Mouse (Mus musculus) adrenal gland, adult (tissue): ENCODE measurements around the gene Syde1.
A peak's percentile ranks its signal among the peaks of the same experiment; 100 is the strongest.
"Not testable (repeated sequence)": the region's sequence is repeated elsewhere in the genome, so short reads cannot be mapped to it uniquely, and the experiment has no call there.

Source experiments
- DNase-seq, 2 experiments: peaks; one replicate each; pipeline ENCODE4 v3.0.0; 2022 to 2023; ENCODE audit warnings: low spot score in 1 of 2; ENCODE audit not compliant: inconsistent age in 2 of 2

The Syde1 gene

DNA sequence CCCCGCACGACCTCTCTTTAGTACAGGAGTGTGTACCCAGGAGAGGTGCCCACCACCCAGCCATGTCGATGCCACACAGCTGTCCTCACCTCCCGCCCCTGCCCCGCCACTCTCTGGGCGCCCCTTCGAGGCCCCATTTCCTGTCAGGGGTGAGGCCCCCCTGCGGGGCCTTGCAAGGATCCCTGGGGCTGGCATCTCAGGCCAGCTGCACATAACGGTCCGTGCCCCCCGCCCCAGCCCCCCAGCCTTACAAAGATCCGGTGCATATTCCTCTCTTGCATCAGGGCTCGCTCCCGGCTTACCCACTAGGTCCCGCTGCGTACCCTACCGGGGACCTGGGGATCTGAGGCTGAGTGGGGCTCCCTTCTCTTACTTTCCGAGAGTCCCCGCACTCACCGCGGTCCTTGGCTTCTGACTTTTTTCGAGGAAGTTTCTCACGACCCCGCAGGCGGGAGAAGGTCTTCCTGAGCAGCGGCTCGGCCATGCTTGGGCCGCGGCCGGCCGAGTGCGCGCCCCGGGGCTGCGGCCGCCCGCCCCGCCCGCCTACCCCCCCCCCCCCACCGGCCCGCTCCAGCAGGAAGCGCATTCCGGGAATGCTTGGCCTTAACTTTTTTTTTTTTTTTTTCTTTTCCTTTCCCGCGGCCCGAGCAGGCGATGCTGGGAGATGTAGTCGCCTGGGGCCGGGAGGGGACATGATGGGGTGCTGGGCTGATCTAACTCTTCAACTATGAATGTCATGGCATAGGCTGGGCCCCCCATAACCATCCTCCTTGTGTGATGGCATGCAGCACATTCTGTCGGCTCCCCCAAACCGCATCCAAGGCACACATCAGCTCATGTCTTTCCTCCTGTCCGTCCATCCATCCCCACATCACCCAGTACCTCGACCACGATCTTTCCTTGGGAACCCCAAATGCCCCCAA lies at the start of gene Syde1:
Gene Syde1 (minus strand): TSS at position 559 of the 923 bp plus-strand sequence.
- DNase-seq = peak; percentile 68 to 89

DNA sequence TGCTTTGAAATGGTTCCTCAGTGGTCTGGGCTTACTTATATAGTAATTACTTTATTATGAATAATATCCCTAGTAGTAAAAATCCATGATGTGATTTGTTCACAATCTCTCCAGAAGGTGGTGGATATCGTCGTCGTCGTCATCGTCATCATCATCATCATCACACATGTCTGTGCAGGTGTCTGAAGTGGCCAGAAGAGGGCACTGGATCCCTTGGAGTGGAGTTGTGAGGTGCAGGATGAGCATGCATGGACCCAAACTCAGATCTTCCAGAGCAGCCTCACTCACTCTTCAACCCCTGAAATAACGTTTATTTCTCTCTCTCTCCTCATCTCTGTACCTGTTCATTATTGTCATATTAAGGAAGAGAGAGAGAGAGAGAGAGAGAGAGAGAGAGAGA lies 40.5 kb upstream of the Syde1 start:
- peak; percentile 6 to 46 for DNase-seq

GRCm38 (mm10) chr10:78630194-78630593 lies 38.4 kb upstream of the Syde1 start:
- no peak for DNase-seq

DNA sequence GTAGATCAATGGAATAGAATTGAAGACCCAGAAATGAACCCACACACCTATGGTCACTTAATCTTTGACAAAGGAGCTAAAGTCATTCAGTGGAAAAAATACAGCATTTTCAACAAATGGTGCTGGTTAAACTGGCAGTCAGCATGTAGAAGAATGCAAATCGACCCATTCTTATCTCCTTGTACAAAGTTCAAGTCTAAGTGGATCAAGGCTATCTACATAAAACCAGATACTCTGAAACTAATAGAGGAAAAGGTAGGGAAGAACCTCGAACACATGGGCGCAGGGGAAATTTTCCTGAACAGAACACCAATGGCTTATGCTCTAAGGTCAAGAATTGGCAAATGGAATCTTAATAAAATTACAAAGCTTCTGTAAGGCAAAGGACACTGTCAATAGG lies 31.4 kb upstream of the Syde1 start:
- DNase-seq = not testable (repeated sequence)

- DNase-seq = no peak
Observed at GRCm38 (mm10) chr10:78617974-78618373, 26.2 kb upstream of the Syde1 start, which contains the start of gene Olfr1357. Olfr1357 (minus strand) TSS chr10:78618074.

DNA sequence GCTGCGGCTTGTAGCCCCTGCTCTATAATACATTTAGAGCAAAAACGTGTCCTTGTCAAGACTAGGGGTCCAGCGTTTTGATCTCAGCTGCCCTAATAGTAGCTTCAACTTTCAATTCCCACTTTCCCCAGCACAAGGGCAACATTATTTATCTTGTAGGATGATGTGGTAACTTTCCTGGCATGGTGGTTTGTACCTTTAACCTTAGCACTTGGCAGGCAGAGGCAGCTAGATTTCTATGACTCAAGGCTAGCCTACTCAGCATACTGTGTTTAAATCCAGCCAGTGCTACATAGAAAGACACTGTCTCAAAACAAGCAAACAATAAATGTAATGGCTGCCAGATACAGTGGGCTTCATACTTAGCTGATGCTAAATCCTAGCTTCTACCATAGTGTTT lies 15.8 kb upstream of the Syde1 start:
- DNase-seq = peak in 1 of 2 experiments; percentile 76

GRCm38 (mm10) chr10:78605080-78605479 lies 13.3 kb upstream of the Syde1 start:
- peak in 1 of 2 experiments; percentile 68 for DNase-seq

DNA sequence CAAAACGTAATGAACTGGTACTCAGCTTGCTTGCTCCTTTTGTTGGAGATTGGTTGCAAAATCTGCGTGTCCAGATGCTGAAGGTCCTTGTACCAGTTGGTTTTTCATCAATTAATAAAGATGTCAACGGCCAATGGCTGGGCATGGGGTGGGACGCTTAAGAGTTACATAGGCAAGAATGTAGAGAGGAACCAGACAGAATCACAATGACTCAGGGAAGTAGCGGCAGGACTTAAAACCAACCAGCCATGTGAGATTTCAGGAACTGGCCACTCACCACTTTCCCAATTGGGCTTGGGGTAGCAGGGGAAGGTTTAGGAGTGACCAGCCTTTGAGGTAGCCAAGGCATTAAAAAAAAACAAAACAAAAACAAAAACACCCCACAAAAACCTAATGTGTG lies 8.1 kb upstream of the Syde1 start:
- no peak for DNase-seq

DNA sequence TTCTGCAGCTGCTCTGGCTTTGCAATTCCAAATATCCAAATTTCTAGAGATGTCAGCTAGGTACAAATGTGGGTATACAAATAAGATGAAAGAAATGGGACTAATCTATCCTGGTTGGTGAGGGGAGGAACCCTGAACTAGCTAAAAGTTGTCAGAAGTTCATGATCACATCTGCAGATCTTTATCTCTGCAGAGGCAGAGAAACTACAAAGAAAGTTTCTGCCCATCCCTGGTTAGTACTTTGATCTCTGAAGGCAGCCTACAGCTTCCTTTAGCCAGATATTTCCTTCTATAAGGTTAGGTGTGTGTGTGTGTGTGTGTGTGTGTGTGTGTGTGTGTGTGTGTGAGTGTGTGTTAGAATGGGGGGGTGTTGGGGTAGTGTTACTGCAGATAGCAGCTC lies 2.8 kb upstream of the Syde1 start:
- no peak for DNase-seq

GRCm38 (mm10) chr10:78594157-78594556 lies 2.4 kb upstream of the Syde1 start:
- DNase-seq = peak in 1 of 2 experiments; percentile 33

GRCm38 (mm10) chr10:78593736-78594135 lies 2.0 kb upstream of the Syde1 start:
- peak in 1 of 2 experiments; percentile 16 for DNase-seq

DNA sequence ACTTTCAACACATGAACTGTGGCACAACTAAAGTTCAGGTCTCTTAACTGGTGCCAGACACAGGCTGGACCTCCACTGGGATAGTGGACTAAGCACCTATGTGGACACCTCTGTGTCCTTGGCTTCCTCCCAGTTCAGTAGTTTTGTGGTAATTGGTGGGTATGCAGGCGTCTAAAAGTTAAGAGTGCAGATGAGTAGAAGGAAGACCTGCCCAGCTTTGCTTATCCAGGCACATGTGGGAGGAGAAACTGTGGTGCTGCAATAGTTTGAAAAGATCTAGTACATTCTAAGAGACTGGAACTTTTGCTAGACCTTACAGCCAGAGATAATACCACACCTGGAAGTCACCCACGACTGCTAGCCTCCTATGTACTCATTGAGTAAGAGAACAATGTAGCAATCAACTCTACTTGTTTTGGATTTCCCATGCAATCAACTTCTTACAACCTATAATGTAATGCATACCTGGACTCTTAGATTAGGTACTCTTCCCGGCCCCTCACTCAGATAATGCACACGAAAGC lies 1.2 kb upstream of the Syde1 start:
- peak in 1 of 2 experiments; percentile 20 for DNase-seq

- DNase-seq = peak; percentile 50 to 78
Observed at GRCm38 (mm10) chr10:78590744-78591143, 1.0 kb downstream of the Syde1 start.

DNA sequence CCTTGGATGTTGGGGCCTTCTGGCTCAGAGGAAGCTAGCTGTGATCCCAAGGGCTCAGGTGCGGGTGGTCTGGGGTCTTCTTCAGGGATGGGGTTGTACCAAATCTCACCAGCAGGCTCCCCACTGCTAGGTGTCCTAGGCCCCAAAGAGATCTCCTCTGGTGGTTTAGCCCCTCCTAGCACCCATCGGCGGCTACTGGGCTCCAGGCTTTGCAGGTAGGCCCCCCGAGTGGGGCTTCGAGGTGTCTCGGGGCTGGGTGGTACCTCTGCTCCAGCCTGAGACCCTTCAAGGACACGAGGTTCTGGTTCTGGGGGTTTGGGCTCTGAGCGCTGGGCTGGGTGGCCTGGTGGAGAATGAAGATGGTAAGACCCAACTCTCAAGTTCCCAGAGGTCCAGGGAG lies 1.9 kb downstream of the Syde1 start:
- DNase-seq = peak; percentile 33 to 34

- peak in 1 of 2 experiments; percentile 23 for DNase-seq
Observed at GRCm38 (mm10) chr10:78589291-78589690, 2.5 kb downstream of the Syde1 start.

DNA sequence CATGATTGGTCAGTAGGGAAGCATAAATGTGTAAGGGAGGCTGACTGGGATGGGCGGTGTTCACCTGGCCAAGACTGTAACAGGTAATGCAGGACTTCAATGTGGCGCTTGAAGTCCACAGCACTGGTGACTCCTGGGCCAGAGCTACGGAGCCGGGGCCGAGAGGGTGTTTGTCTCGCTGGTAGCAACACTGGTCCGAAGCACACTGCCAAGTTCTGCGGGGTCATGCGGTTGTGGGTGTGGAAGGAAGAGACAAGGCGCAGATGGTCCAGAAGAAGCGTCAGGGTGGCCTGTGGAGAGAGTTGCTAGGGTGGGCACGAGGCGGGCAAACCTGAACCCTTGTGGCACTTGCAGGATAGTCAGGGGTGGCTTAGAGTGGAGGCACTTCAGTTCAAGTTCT lies 5.7 kb downstream of the Syde1 start:
- peak in 1 of 2 experiments; percentile 21 for DNase-seq

GRCm38 (mm10) chr10:78585606-78586005 lies 6.2 kb downstream of the Syde1 start:
- DNase-seq = peak in 1 of 2 experiments; percentile 17

DNA sequence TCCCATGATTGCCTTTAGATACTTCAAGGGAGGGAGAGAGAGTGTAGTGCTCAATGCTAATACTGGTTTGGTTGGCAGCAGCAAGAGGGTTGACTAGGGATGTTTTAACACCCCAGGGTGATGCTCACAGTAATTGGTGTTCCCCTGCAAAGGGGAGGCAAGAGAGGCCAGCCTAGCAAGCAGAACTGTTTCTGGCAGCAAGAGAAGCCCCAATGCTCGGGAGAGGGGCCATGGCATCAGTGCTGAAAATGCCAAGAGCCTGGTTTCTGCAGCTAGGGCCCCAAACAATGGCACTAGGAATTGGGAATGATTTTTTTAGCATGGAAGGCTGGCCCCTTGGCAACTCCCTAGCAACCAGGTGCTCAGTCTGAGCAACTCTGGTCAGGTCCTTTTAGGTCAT lies 6.8 kb downstream of the Syde1 start:
- DNase-seq = peak in 1 of 2 experiments; percentile 16

DNA sequence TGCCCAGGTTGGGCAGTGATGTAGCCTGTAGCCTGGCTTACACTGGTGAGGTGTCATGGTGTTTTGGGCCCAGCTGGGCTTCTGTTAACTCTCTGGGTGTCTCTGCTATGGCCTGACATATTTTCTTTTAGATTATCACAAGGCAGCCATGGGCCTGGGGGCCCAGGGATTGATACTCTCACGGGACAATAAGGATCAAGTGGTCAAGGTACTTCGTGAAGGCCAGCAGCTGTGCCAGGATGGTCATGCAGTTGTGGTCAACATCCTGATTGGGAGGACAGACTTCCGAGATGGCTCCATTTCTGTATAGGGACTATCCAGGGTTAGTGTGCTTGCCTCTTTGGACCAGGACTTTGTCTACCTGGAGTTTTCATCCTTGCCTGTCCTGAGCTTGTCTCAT lies 7.8 kb downstream of the Syde1 start:
- no peak for DNase-seq

DNA sequence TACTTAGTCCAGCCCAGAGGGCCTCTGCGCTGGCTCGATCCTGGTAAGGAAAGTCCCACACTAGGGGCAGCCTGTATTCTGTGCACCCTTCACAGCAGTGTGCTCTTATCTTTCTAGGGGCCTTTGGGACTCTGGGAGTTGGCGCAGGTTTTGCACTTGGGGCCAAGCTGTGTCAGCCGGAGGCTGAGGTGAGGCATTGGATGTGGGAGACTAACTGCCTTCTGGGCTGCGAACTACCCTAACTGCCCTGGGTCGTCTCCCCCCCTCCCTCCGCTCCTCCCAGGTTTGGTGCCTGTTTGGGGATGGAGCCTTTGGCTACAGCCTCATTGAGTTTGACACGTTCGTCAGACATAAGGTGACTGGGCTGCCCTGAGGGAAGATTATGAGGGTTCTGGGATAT lies 8.4 kb downstream of the Syde1 start:
- DNase-seq = peak in 1 of 2 experiments; percentile 19

DNA sequence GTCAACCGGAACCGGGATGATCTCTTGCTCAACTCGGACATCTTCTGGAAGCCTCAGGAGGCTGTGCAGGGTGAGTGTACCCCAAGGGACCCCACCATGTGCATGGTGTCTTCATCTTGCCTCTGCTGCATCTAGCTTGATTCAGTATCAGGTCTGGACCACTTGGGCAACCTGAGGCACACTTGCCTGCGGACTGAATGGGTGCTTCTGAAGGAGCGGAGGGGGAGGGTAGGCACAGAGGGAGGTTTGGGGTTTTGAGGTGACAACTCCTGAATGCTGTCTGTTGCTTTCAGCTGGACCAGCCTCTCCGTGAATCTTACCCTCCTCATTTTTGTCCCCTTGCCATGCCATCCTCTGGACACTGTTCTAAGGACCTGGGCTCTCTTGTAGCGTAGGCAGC lies 10.6 kb downstream of the Syde1 start:
- no peak for DNase-seq

- DNase-seq = no peak
Observed at GRCm38 (mm10) chr10:78578204-78578603, 13.6 kb downstream of the Syde1 start.
